Mouse (Mus musculus): Measurements from ENCODE around the gene Sox1.

Gene Sox1

GRCm38 (mm10) chr8:12425906-12426305 lies 30.8 kb downstream of the Sox1 start:
- DNase-seq (ENCODE audit: low read depth, low spot score) = no peak

GRCm38 (mm10) chr8:12427346-12427745 lies 32.3 kb downstream of the Sox1 start:
- DNase-seq (ENCODE audit: low read depth, low spot score) = no peak

- no peak for DNase-seq (ENCODE audit: low read depth, low spot score)
Observed at GRCm38 (mm10) chr8:12427886-12428799, 33.0 kb downstream of the Sox1 start.

- no peak for DNase-seq (ENCODE audit: low read depth, low spot score)
Observed at GRCm38 (mm10) chr8:12428931-12429330, 33.8 kb downstream of the Sox1 start.

- no peak for DNase-seq (ENCODE audit: low read depth, low spot score)
Observed at GRCm38 (mm10) chr8:12429601-12430172, 34.6 kb downstream of the Sox1 start.

GRCm38 (mm10) chr8:12430173-12430899 lies 35.2 kb downstream of the Sox1 start:
- DNase-seq (ENCODE audit: low read depth, low spot score) = no peak

GRCm38 (mm10) chr8:12430900-12431737 lies 36.0 kb downstream of the Sox1 start:
- no peak for DNase-seq (ENCODE audit: low read depth, low spot score)

GRCm38 (mm10) chr8:12431738-12432055 lies 36.6 kb downstream of the Sox1 start:
- DNase-seq (ENCODE audit: low read depth, low spot score) = no peak

- DNase-seq (ENCODE audit: low read depth, low spot score) = no peak
Observed at GRCm38 (mm10) chr8:12432546-12432945, 37.5 kb downstream of the Sox1 start.

GRCm38 (mm10) chr8:12434771-12435170 lies 39.7 kb downstream of the Sox1 start:
- DNase-seq (ENCODE audit: low read depth, low spot score) = no peak

- DNase-seq (ENCODE audit: low read depth, low spot score) = no peak
Observed at GRCm38 (mm10) chr8:12438021-12438420, 42.9 kb downstream of the Sox1 start.

GRCm38 (mm10) chr8:12439044-12439443 lies 43.9 kb downstream of the Sox1 start:
- DNase-seq (ENCODE audit: low read depth, low spot score) = no peak

- DNase-seq (ENCODE audit: low read depth, low spot score) = no peak
Observed at GRCm38 (mm10) chr8:12439846-12440245, 44.8 kb downstream of the Sox1 start.

- no peak for DNase-seq (ENCODE audit: low read depth, low spot score)
Observed at GRCm38 (mm10) chr8:12440997-12441396, 45.9 kb downstream of the Sox1 start.

- DNase-seq (ENCODE audit: low read depth, low spot score) = no peak
Observed at GRCm38 (mm10) chr8:12445258-12445657, 50.2 kb downstream of the Sox1 start.

GRCm38 (mm10) chr8:12445926-12446680 lies 51.0 kb downstream of the Sox1 start:
- DNase-seq (ENCODE audit: low read depth, low spot score) = no peak
